In the genomic region with DNA sequence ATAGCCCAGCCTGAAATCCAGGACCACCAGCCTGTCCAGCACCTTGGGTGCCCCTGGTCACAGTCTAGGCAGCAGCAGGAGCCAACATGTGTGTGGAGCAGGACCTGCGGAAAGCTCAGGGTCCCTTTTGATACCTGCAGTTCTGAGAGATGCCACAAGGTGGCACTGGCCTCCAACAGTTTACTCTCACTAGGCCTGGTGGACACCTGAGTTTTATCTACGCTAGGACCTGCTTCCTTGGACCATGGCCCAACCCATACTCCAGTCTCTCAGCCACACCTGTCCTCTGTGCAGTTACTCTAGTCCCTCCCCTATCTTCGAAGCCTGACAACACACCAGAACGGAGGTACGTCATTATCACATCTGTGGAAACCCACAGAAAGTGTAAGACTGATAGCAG, we compare ENCODE assay signal across 9 mouse cellular contexts. TPM values are rescaled to one million over a fixed set of nuclear protein-coding genes. Genes with fewer than 3 reads are reported as not detected.
DNase-seq lines count a peak whose midpoint lies in the region; ATAC-seq and TF ChIP-seq lines count a peak whose summit lies in the region.
"Had no signal": no experiment of that assay in that cellular context is flagged by ENCODE, and none has a peak within 500 bp of the region (broad histone marks: within the 10 kb centered on the region; RNA-seq: fewer than 3 reads in every experiment).

No protein-coding gene starts in this region.

- peak; percentile 78 for DNase-seq in brain, embryonic 14.5 days (ENCODE audit: low read depth)
- DNase-seq in layer of hippocampus, adult 8-10 months (ENCODE audit: low spot score in 2 of 2): peak; percentile 47 to 84
- DNase-seq in retina, embryonic 14.5 days (ENCODE audit: low spot score): peak; percentile 91
- peak; percentile 48 to 59 for DNase-seq in thymus, postnatal 36 days

- no peak for TF ChIP-seq POLR2A in ES-Bruce4 (IDR thresholded peaks at IDR 0.05; ENCODE audit: insufficient read depth, low read length)
- TF ChIP-seq POLR2A in brain, embryonic 14.5 days (IDR thresholded peaks at IDR 0.05; ENCODE audit: borderline replicate concordance, extremely low read depth, insufficient read depth, insufficient read length, poor library complexity, severe bottlenecking): no peak

- H3K9ac ChIP-seq in ES-Bruce4 (ENCODE audit: low read depth, poor library complexity, severe bottlenecking): no peak overlapping the region
- no peak overlapping the region for H3K9ac ChIP-seq in lung, embryonic 16.5 days (ENCODE audit: low read length)

- TF ChIP-seq EP300 in ES-Bruce4 (IDR thresholded peaks at IDR 0.05; ENCODE audit: insufficient read depth, low read depth, low read length): no peak

- H3K4me1 ChIP-seq in ES-Bruce4 (ENCODE audit: control insufficient read depth, insufficient read depth, low read length): no peaks in the 10 kb centered on the region
- H3K4me1 ChIP-seq in lung, embryonic 16.5 days (replicated peaks; ENCODE audit: control insufficient read depth, insufficient read depth, low read length): no peaks in the 10 kb centered on the region

- H3K27ac ChIP-seq in ES-Bruce4 (ENCODE audit: insufficient read depth, low read length): no peak overlapping the region
- H3K27ac ChIP-seq in lung, embryonic 16.5 days (ENCODE audit: low read length): no peak overlapping the region

- no peaks in the 10 kb centered on the region for H3K9me3 ChIP-seq in ES-Bruce4 (replicated peaks; ENCODE audit: control insufficient read depth, insufficient read depth, low read length, poor library complexity, severe bottlenecking)
- no peaks in the 10 kb centered on the region for H3K9me3 ChIP-seq in lung, embryonic 16.5 days (ENCODE audit: control insufficient read depth, low read length)

- no peak overlapping the region for H3K4me3 ChIP-seq in ES-Bruce4 (ENCODE audit: low read depth, low read length)
- H3K4me3 ChIP-seq in lung, embryonic 16.5 days (ENCODE audit: low read length): no peak overlapping the region

- WGBS in lung, embryonic 16.5 days: 39% methylated on average over 5 of the region's 5 CpGs

- peak; percentile 91 for TF ChIP-seq CTCF in ES-Bruce4 (IDR thresholded peaks at IDR 0.05; ENCODE audit: low read depth, low read length)
- peak; percentile 95 for TF ChIP-seq CTCF in brain, embryonic 14.5 days (IDR thresholded peaks at IDR 0.05; ENCODE audit: borderline replicate concordance, extremely low read depth, insufficient read depth, insufficient read length)

- H3K27me3 ChIP-seq in ES-Bruce4 (ENCODE audit: control insufficient read depth, insufficient read depth, low read length, poor library complexity, severe bottlenecking): no peaks in the 10 kb centered on the region
- no peaks in the 10 kb centered on the region for H3K27me3 ChIP-seq in lung, embryonic 16.5 days (ENCODE audit: control insufficient read depth, insufficient read depth, low read depth, low read length)

- H3K36me3 ChIP-seq in ES-Bruce4 (ENCODE audit: control insufficient read depth, insufficient read depth, low read length, poor library complexity, severe bottlenecking): no peaks in the 10 kb centered on the region
- no peaks in the 10 kb centered on the region for H3K36me3 ChIP-seq in lung, embryonic 16.5 days (ENCODE audit: control insufficient read depth, insufficient read depth, low read length)

- peak; percentile 79 for ATAC-seq in erythroblast, adult 5-6 weeks (replicated peaks; ENCODE audit: low FRiP score, poor library complexity, severe bottlenecking)
- peak; percentile 51 to 67 for ATAC-seq in hematopoietic stem cell, adult 5-6 weeks (replicated peaks in 1 of 2; ENCODE audit: insufficient read depth in 1 of 2, low FRiP score in 2 of 2, low TSS enrichment in 1 of 2, low read depth in 1 of 2, poor library complexity in 2 of 2, severe bottlenecking in 2 of 2)
- ATAC-seq in lung, embryonic 16.5 days (ENCODE audit: low read depth): peak; percentile 60

- H3K4me2 ChIP-seq in lung, embryonic 16.5 days (ENCODE audit: low read depth, low read length): no peak overlapping the region

RNA-seq across cellular contexts. Expression of a gene that starts 10.8 kb away (rescaled TPM):
- not detected in 2 replicates for polyA plus RNA-seq in ES-Bruce4 (2011; ENCODE audit: insufficient read depth, insufficient read length, low read depth, missing spikeins)
- polyA plus RNA-seq in brain, embryonic 14.5 days (2012; rRNA removed): not detected in 2 replicates
- not detected in 2 replicates for total RNA-seq in erythroblast, adult 5-6 weeks (2015; ENCODE audit: low replicate concordance)
- not detected in 2 replicates for total RNA-seq in erythroblast, adult 5-6 weeks (2017; ENCODE audit: low replicate concordance)
- total RNA-seq in hematopoietic stem cell, adult 5-6 weeks (2017): not detected in 2 replicates
- total RNA-seq in layer of hippocampus, adult 8-10 months (2022): not detected
- polyA plus RNA-seq in lung, embryonic 16.5 days (2015; fragmentation: Nextera tagmentation; extraction: Ambion mirVana): not detected in 2 replicates
- polyA plus RNA-seq: heart, embryonic 14.5 days had no signal

RNA-seq across cellular contexts. Expression of a gene that starts 13.3 kb away (rescaled TPM):
- polyA plus RNA-seq in ES-Bruce4 (2011; ENCODE audit: insufficient read depth, insufficient read length, low read depth, missing spikeins): not detected in 2 replicates
- not detected in 2 replicates for polyA plus RNA-seq in brain, embryonic 14.5 days (2012; rRNA removed)
- not detected in 2 replicates for total RNA-seq in erythroblast, adult 5-6 weeks (2015; ENCODE audit: low replicate concordance)
- total RNA-seq in erythroblast, adult 5-6 weeks (2017; ENCODE audit: low replicate concordance): not detected in 2 replicates
- not detected in 2 replicates for total RNA-seq in hematopoietic stem cell, adult 5-6 weeks (2017)
- not detected for total RNA-seq in layer of hippocampus, adult 8-10 months (2022)
- not detected in 2 replicates for polyA plus RNA-seq in lung, embryonic 16.5 days (2015; fragmentation: Nextera tagmentation; extraction: Ambion mirVana)
- polyA plus RNA-seq: heart, embryonic 14.5 days had no signal

RNA-seq across cellular contexts. Expression of a gene that starts 20.6 kb away (rescaled TPM):
- not detected in 2 replicates for polyA plus RNA-seq in ES-Bruce4 (2011; ENCODE audit: insufficient read depth, insufficient read length, low read depth, missing spikeins)
- polyA plus RNA-seq in brain, embryonic 14.5 days (2012; rRNA removed): not detected in 2 replicates
- total RNA-seq in erythroblast, adult 5-6 weeks (2015; ENCODE audit: low replicate concordance): not detected in 2 replicates
- not detected in 2 replicates for total RNA-seq in erythroblast, adult 5-6 weeks (2017; ENCODE audit: low replicate concordance)
- not detected in 2 replicates for total RNA-seq in hematopoietic stem cell, adult 5-6 weeks (2017)
- total RNA-seq in layer of hippocampus, adult 8-10 months (2022): not detected
- not detected in 2 replicates for polyA plus RNA-seq in lung, embryonic 16.5 days (2015; fragmentation: Nextera tagmentation; extraction: Ambion mirVana)
- polyA plus RNA-seq: heart, embryonic 14.5 days had no signal

RNA-seq across cellular contexts. Expression of a gene that starts 27.2 kb away (rescaled TPM):
- 0.54 and 1.0 TPM in 2 replicates for polyA plus RNA-seq in ES-Bruce4 (2011; ENCODE audit: insufficient read depth, insufficient read length, low read depth, missing spikeins)
- polyA plus RNA-seq in brain, embryonic 14.5 days (2012; rRNA removed): 52.1 and 60.1 TPM in 2 replicates
- not detected in 2 replicates for total RNA-seq in erythroblast, adult 5-6 weeks (2015; ENCODE audit: low replicate concordance)
- not detected in 2 replicates for total RNA-seq in erythroblast, adult 5-6 weeks (2017; ENCODE audit: low replicate concordance)
- total RNA-seq in hematopoietic stem cell, adult 5-6 weeks (2017): not detected in 2 replicates
- total RNA-seq in layer of hippocampus, adult 8-10 months (2022): 10 to 100 TPM; 51.4 to 62.1 (median 53.9) TPM
- 0.24 and 0.46 TPM in 2 replicates for polyA plus RNA-seq in lung, embryonic 16.5 days (2015; fragmentation: Nextera tagmentation; extraction: Ambion mirVana)
- polyA plus RNA-seq: heart, embryonic 14.5 days had no signal

RNA-seq across cellular contexts. Expression of a gene that starts 54.2 kb away (rescaled TPM):
- polyA plus RNA-seq in ES-Bruce4 (2011; ENCODE audit: insufficient read depth, insufficient read length, low read depth, missing spikeins): not detected in 2 replicates
- not detected in 2 replicates for polyA plus RNA-seq in brain, embryonic 14.5 days (2012; rRNA removed)
- not detected in 2 replicates for total RNA-seq in erythroblast, adult 5-6 weeks (2015; ENCODE audit: low replicate concordance)
- not detected in 2 replicates for total RNA-seq in erythroblast, adult 5-6 weeks (2017; ENCODE audit: low replicate concordance)
- not detected in 2 replicates for total RNA-seq in hematopoietic stem cell, adult 5-6 weeks (2017)
- total RNA-seq in layer of hippocampus, adult 8-10 months (2022): not detected
- not detected in 2 replicates for polyA plus RNA-seq in lung, embryonic 16.5 days (2015; fragmentation: Nextera tagmentation; extraction: Ambion mirVana)
- polyA plus RNA-seq: heart, embryonic 14.5 days had no signal
